27 mouse cellular contexts compared by ENCODE assay signal in the genomic region with DNA sequence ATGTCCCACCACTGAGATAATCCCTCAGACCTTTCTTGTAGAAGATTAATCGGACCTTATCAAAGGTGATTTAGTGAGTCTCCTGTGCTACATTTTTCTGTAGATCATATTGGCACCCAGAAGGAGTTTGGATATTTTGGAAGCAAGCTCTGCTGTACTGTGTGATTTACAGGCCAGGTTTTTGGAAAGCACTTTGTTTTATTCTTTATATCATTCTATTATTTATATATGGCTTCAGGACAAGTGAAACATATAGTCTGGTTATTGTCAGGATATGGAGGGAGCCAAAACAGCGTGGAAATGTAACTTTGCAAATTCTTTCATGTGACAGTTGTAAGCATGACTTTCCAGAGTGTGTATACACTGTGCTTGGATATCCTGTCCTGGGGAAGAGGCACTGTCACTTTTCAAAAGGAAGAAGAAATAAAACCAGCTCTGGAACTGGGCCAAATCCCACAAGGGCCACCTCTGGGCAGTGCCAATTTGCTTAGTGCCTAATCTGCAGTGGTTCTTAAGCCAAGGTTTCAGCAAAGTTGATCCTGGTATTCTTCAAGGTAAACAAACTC.
A peak's percentile ranks its signal among the peaks of the same experiment; 100 is the strongest.
DNase-seq lines count a peak whose midpoint lies in the region; ATAC-seq and TF ChIP-seq lines count a peak whose summit lies in the region.
"Had no signal": no experiment of that assay in that cellular context is flagged by ENCODE, and none has a peak within 500 bp of the region (broad histone marks: within the 10 kb centered on the region; RNA-seq: fewer than 3 reads in every experiment).

No protein-coding gene starts in this region.

- H3K9me3 ChIP-seq in lung, embryonic 14.5 days (ENCODE audit: low read depth, low read length) = no peaks in the 10 kb centered on the region
- H3K9me3 ChIP-seq in intestine, embryonic 15.5 days = no peaks in the 10 kb centered on the region
- no peaks in the 10 kb centered on the region for H3K9me3 ChIP-seq in intestine, embryonic 16.5 days (ENCODE audit: control insufficient read depth, low read length)
- no peaks in the 10 kb centered on the region for H3K9me3 ChIP-seq in stomach, embryonic 16.5 days (replicated peaks; ENCODE audit: control insufficient read depth, low read length)
- H3K9me3 ChIP-seq: embryonic facial prominence, embryonic 10.5 days; embryonic facial prominence, embryonic 13.5 days; forebrain, embryonic 12.5 days; forebrain, embryonic 15.5 days; hindbrain, embryonic 10.5 days; hindbrain, embryonic 13.5 days had no signal

- H3K36me3 ChIP-seq in lung, embryonic 14.5 days (ENCODE audit: insufficient read depth) = no peaks in the 10 kb centered on the region
- no peaks in the 10 kb centered on the region for H3K36me3 ChIP-seq in intestine, embryonic 15.5 days
- no peaks in the 10 kb centered on the region for H3K36me3 ChIP-seq in intestine, embryonic 16.5 days (ENCODE audit: control insufficient read depth, insufficient read depth, low read length)
- H3K36me3 ChIP-seq in stomach, embryonic 16.5 days (ENCODE audit: control insufficient read depth, insufficient read depth, low read length) = no peaks in the 10 kb centered on the region
- H3K36me3 ChIP-seq: embryonic facial prominence, embryonic 10.5 days; embryonic facial prominence, embryonic 13.5 days; forebrain, embryonic 12.5 days; forebrain, embryonic 15.5 days; hindbrain, embryonic 10.5 days; hindbrain, embryonic 13.5 days had no signal

- H3K27me3 ChIP-seq in lung, embryonic 14.5 days (ENCODE audit: insufficient read depth, low read length) = no peaks in the 10 kb centered on the region
- no peaks in the 10 kb centered on the region for H3K27me3 ChIP-seq in intestine, embryonic 15.5 days (replicated peaks)
- H3K27me3 ChIP-seq in intestine, embryonic 16.5 days (replicated peaks; ENCODE audit: control insufficient read depth, insufficient read depth, low read length) = no peaks in the 10 kb centered on the region
- H3K27me3 ChIP-seq in stomach, embryonic 16.5 days (ENCODE audit: control insufficient read depth, insufficient read depth, low read length) = no peaks in the 10 kb centered on the region
- H3K27me3 ChIP-seq: embryonic facial prominence, embryonic 13.5 days; forebrain, embryonic 12.5 days; forebrain, embryonic 15.5 days; hindbrain, embryonic 13.5 days had no signal

- intact Hi-C loops in gastrocnemius, postnatal 14 days (cut with DNase I; ENCODE audit: low total_unique reads) = no loop called here

- no peak overlapping the region for H3K9ac ChIP-seq in lung, embryonic 14.5 days
- H3K9ac ChIP-seq in intestine, embryonic 15.5 days = no peak overlapping the region
- H3K9ac ChIP-seq in intestine, embryonic 16.5 days (ENCODE audit: low read depth, low read length) = no peak overlapping the region
- no peak overlapping the region for H3K9ac ChIP-seq in stomach, embryonic 16.5 days (ENCODE audit: low read length)
- H3K9ac ChIP-seq: embryonic facial prominence, embryonic 13.5 days; forebrain, embryonic 12.5 days; forebrain, embryonic 15.5 days; hindbrain, embryonic 13.5 days had no signal

- no peak overlapping the region for H3K4me2 ChIP-seq in lung, embryonic 14.5 days
- H3K4me2 ChIP-seq in intestine, embryonic 15.5 days (replicated peaks) = no peak overlapping the region
- no peak overlapping the region for H3K4me2 ChIP-seq in intestine, embryonic 16.5 days (ENCODE audit: low read depth, low read length)
- no peak overlapping the region for H3K4me2 ChIP-seq in stomach, embryonic 16.5 days (ENCODE audit: low read depth, low read length)
- H3K4me2 ChIP-seq: embryonic facial prominence, embryonic 13.5 days; forebrain, embryonic 12.5 days; forebrain, embryonic 15.5 days; heart, embryonic 11.5 days; hindbrain, embryonic 13.5 days had no signal

- H3K27ac ChIP-seq in lung, embryonic 14.5 days (ENCODE audit: low read depth) = no peak overlapping the region
- no peak overlapping the region for H3K27ac ChIP-seq in intestine, embryonic 15.5 days
- no peak overlapping the region for H3K27ac ChIP-seq in intestine, embryonic 16.5 days (ENCODE audit: low read length)
- H3K27ac ChIP-seq in stomach, embryonic 16.5 days (ENCODE audit: low read length) = peak overlapping the region; percentile 10; the same call in 1 of the 2 replicates
- H3K27ac ChIP-seq: embryonic facial prominence, embryonic 10.5 days; embryonic facial prominence, embryonic 13.5 days; forebrain, embryonic 12.5 days; forebrain, embryonic 15.5 days; gastrocnemius, adult 2 months; hindbrain, embryonic 10.5 days; hindbrain, embryonic 13.5 days had no signal

- no peak overlapping the region for H3K4me3 ChIP-seq in lung, embryonic 14.5 days (ENCODE audit: low read depth, low read length)
- no peak overlapping the region for H3K4me3 ChIP-seq in intestine, embryonic 15.5 days (replicated peaks)
- H3K4me3 ChIP-seq in intestine, embryonic 16.5 days (ENCODE audit: low read length) = no peak overlapping the region
- H3K4me3 ChIP-seq in stomach, embryonic 16.5 days (replicated peaks; ENCODE audit: low read length) = no peak overlapping the region
- H3K4me3 ChIP-seq: embryonic facial prominence, embryonic 10.5 days; embryonic facial prominence, embryonic 13.5 days; erythroblast, embryonic 14.5 days; forebrain, embryonic 12.5 days; forebrain, embryonic 15.5 days; gastrocnemius, adult 2 months; hindbrain, embryonic 10.5 days; hindbrain, embryonic 13.5 days had no signal

- peak; percentile 30 for DNase-seq in lung, embryonic 14.5 days
- DNase-seq in lung, adult 18-20 months = no peak
- DNase-seq in gastrocnemius, postnatal 25 days = no peak
- no peak for DNase-seq in gastrocnemius, postnatal 14 days
- DNase-seq: adrenal gland, adult 2 months; adrenal gland, postnatal 14 days; cerebellum, adult 11-12 months; cerebellum, adult 8-10 months; cerebellum, postnatal 10 days; cerebellum, postnatal 36 days; embryo, embryonic 11 days; gastrocnemius, adult 2 months; gastrocnemius, postnatal 36 days; heart, postnatal 36 days had no signal

- H3K4me1 ChIP-seq in lung, embryonic 14.5 days (ENCODE audit: insufficient read depth) = no peaks in the 10 kb centered on the region
- H3K4me1 ChIP-seq in intestine, embryonic 15.5 days (replicated peaks) = no peaks in the 10 kb centered on the region
- no peaks in the 10 kb centered on the region for H3K4me1 ChIP-seq in intestine, embryonic 16.5 days (ENCODE audit: control insufficient read depth, insufficient read depth, low read length)
- H3K4me1 ChIP-seq in stomach, embryonic 16.5 days (ENCODE audit: control insufficient read depth, insufficient read depth, low read length) = no peaks in the 10 kb centered on the region
- H3K4me1 ChIP-seq: embryonic facial prominence, embryonic 10.5 days; embryonic facial prominence, embryonic 13.5 days; forebrain, embryonic 12.5 days; forebrain, embryonic 15.5 days; hindbrain, embryonic 10.5 days; hindbrain, embryonic 13.5 days had no signal

- 51% methylated on average over 2 of the region's 2 CpGs for WGBS in lung, embryonic 14.5 days
- 43% methylated on average over 2 of the region's 2 CpGs for WGBS in intestine, embryonic 15.5 days
- 58% methylated on average over 2 of the region's 2 CpGs for WGBS in intestine, embryonic 16.5 days
- WGBS in stomach, embryonic 16.5 days = 51% methylated on average over 2 of the region's 2 CpGs

- TF ChIP-seq CTCF in lung, embryonic 14.5 days (IDR thresholded peaks at IDR 0.05; ENCODE audit: low read depth) = no peak

- ATAC-seq in lung, embryonic 14.5 days (ENCODE audit: insufficient read depth) = peak; percentile 44; the same call in 1 of the 2 replicates
- ATAC-seq in intestine, embryonic 15.5 days = peak; percentile 82
- ATAC-seq in intestine, embryonic 16.5 days = peak; percentile 84
- peak; percentile 91 for ATAC-seq in stomach, embryonic 16.5 days (ENCODE audit: insufficient read depth, low FRiP score)
- ATAC-seq: CD4-positive, CD25-positive, alpha-beta regulatory T cell, adult 4 months; forebrain, embryonic 15.5 days; hindbrain, embryonic 16.5 days had no signal
